Mouse (Mus musculus): Measurements from ENCODE around the gene 9930022D16Rik. TPM values are rescaled to one million over a fixed set of nuclear protein-coding genes. Genes with fewer than 3 reads are reported as not detected.
A peak's percentile ranks its signal among the peaks of the same experiment; 100 is the strongest.

The 9930022D16Rik gene
- polyA plus RNA-seq, 1 experiment = not detected

DNA sequence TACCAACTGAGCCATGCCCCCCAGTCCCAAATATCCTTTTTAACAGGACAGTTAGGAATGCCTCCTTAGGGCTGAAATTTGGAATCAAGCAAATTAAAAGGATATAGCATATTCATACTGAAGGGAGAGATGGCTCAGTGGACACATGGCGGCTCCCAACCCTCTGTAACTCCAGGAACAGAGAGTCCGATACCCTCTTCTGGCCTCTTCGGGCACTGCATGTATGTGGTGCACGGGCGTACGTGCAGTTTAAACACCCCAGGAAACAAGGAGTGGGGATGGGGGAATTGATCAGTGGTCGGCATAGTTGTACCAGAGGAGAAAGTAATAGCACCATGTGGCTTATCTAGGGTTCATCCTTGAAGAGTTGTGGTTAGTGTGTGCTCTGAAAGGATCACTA is 30.9 kb downstream of the 9930022D16Rik start:
- Histone ChIP-seq H3K27ac (ENCODE audit: control insufficient read depth, insufficient read depth, low read depth, low read length, poor library complexity) (no peak overlapping the region), H3K4me3 (replicated peaks; ENCODE audit: control insufficient read depth, low read depth, low read length) (no peak overlapping the region), H3K4me1 (ENCODE audit: control insufficient read depth, insufficient read depth, low read length) (no peaks in the 10 kb centered on the region; the same call in 1 of the 2 replicates)
- TF ChIP-seq POLR2A (IDR thresholded peaks at IDR 0.05; ENCODE audit: borderline replicate concordance, control insufficient read depth, low read depth, low read length) (no peak), CTCF (IDR thresholded peaks at IDR 0.05; ENCODE audit: control insufficient read depth, insufficient read depth, low read length) (peak; percentile 42; the same call in 1 of the 2 replicates)
- 50% methylated on average over 7 of the region's 7 CpGs for WGBS

DNA sequence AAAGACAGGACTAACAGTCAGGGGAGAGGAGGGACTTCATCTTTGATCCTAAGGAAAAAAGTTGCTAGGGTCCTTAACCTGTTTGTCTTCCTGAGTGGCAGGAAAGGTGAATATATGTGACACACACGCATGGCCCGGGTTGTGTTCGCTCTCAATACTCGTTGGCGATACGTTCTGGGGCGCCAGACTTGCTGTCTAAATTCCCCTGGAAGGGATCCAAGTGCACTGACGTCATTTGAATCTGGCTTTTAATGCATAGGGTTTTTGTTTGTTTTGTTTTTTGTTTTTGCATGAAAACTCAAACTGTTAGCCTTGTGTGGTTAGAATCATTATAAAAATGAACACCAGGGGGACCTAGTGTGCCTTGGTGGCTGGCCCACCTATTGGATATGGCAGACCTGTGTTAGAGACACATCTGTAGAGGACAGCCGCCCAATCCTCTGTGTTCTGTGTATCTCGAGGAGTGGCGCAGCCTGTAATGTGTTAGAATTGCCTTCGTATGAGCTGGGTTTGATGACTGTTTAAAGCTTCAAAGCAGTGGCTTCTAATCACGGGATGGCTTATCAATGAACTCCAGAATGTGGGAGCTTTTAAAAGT is 31.8 kb downstream of the 9930022D16Rik start:
- 47% methylated on average over 13 of the region's 13 CpGs for WGBS
- Histone ChIP-seq H3K27ac (ENCODE audit: control insufficient read depth, insufficient read depth, low read depth, low read length, poor library complexity) (no peak overlapping the region), H3K4me3 (replicated peaks; ENCODE audit: control insufficient read depth, low read depth, low read length) (no peak overlapping the region), H3K4me1 (ENCODE audit: control insufficient read depth, insufficient read depth, low read length) (no peaks in the 10 kb centered on the region; the same call in 1 of the 2 replicates)
- TF ChIP-seq POLR2A (IDR thresholded peaks at IDR 0.05; ENCODE audit: borderline replicate concordance, control insufficient read depth, low read depth, low read length) (no peak), CTCF (IDR thresholded peaks at IDR 0.05; ENCODE audit: control insufficient read depth, insufficient read depth, low read length) (peak; percentile 81)

DNA sequence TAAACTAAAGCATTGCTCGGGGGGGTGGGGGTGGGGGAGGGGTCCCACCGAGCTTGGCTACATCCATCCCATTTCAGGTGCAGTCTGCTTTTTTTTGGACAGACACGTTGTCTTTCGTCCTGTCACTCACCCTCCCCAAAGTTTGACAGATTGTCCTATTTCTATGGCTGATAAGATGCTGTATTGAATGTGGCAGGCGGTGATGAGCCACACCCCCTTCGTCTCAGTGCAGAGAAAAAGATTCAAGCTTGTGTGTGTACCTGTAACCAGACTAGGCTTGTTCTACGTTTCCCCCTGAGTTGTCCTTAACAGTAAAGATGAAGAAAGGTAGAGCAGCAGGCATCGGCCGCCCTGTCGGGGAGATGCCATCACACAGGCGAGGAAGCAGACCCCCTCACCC is 37.5 kb downstream of the 9930022D16Rik start:
- WGBS = 67% methylated on average over 11 of the region's 11 CpGs
- no peak overlapping the region for H3K4me3 ChIP-seq (replicated peaks; ENCODE audit: control insufficient read depth, low read depth, low read length)
- H3K4me1 ChIP-seq (ENCODE audit: control insufficient read depth, insufficient read depth, low read length) = no peaks in the 10 kb centered on the region
- no peak overlapping the region for H3K27ac ChIP-seq (ENCODE audit: control insufficient read depth, insufficient read depth, low read depth, low read length, poor library complexity)
- no peak for TF ChIP-seq POLR2A (IDR thresholded peaks at IDR 0.05; ENCODE audit: borderline replicate concordance, control insufficient read depth, low read depth, low read length)

DNA sequence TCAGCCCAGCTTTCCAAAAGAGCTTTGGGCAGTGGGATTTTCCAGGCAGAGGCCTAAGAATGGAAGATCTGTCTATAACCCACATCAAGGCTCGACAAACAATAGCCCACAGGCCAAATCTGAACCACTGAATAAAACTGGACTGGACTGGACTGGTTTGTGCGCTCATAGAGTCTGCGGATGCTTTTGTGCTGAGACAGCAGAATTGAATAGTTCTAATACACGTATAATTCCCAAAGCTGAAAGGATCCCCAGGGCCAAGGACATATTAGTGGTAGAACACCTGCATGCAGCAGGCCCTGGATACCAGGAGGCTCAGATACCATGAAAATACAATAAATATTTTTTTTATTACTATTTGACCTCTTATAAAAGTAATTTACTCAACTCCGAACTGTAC is 42.5 kb downstream of the 9930022D16Rik start:
- no peak overlapping the region for H3K4me3 ChIP-seq (replicated peaks; ENCODE audit: control insufficient read depth, low read depth, low read length)
- H3K27ac ChIP-seq (ENCODE audit: control insufficient read depth, insufficient read depth, low read depth, low read length, poor library complexity) = no peak overlapping the region
- H3K4me1 ChIP-seq (ENCODE audit: control insufficient read depth, insufficient read depth, low read length) = no peaks in the 10 kb centered on the region
- TF ChIP-seq CTCF (IDR thresholded peaks at IDR 0.05; ENCODE audit: control insufficient read depth, insufficient read depth, low read length) (no peak), POLR2A (IDR thresholded peaks at IDR 0.05; ENCODE audit: borderline replicate concordance, control insufficient read depth, low read depth, low read length) (no peak)
- 93% methylated on average over 5 of the region's 5 CpGs for WGBS

DNA sequence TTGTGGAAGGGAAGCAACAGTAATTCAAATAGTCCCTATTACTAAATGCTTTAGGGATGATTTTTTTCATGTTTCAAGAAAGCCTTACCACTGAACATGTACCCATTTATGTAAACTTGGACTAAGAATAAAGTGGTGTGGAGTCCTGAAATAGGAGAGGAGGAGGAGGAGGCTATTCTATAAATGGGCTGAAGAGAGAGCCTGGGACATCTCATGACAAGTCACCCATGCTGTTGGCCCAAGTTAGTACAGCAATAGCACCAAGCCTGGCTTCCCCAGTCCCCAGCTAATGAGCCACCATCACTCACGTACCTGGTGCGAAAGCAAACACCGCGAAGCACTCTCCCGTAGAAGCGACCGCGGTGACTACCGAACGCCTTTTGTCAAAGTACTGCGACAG is 44.4 kb downstream of the 9930022D16Rik start:
- 97% methylated on average over 11 of the region's 11 CpGs for WGBS
- no peak overlapping the region for H3K27ac ChIP-seq (ENCODE audit: control insufficient read depth, insufficient read depth, low read depth, low read length, poor library complexity)
- H3K4me1 ChIP-seq (ENCODE audit: control insufficient read depth, insufficient read depth, low read length) = no peaks in the 10 kb centered on the region
- no peak overlapping the region for H3K4me3 ChIP-seq (replicated peaks; ENCODE audit: control insufficient read depth, low read depth, low read length)
- TF ChIP-seq POLR2A (IDR thresholded peaks at IDR 0.05; ENCODE audit: borderline replicate concordance, control insufficient read depth, low read depth, low read length) (no peak), CTCF (IDR thresholded peaks at IDR 0.05; ENCODE audit: control insufficient read depth, insufficient read depth, low read length) (no peak)

DNA sequence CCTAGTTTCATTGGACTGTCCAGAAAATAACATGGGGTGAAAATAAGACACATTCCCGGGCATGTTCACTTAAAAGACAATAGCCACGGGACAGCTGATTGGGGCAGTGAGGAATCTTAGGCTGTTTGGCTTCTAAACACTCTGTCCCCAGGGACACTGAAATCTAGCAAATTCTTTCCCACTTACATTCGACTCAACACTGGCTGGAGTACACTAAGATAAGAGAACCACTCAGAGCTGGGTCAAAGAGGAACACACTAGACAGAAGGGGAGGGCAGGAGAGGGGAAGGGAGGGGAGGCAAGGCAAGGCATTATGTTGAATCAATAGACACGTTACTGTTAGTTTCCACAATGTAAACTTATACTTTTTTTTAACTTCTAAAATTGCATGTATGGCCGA is 46.9 kb downstream of the 9930022D16Rik start:
- Histone ChIP-seq H3K4me3 (replicated peaks; ENCODE audit: control insufficient read depth, low read depth, low read length) (no peak overlapping the region), H3K27ac (ENCODE audit: control insufficient read depth, insufficient read depth, low read depth, low read length, poor library complexity) (no peak overlapping the region), H3K4me1 (ENCODE audit: control insufficient read depth, insufficient read depth, low read length) (no peaks in the 10 kb centered on the region)
- TF ChIP-seq POLR2A (IDR thresholded peaks at IDR 0.05; ENCODE audit: borderline replicate concordance, control insufficient read depth, low read depth, low read length) (no peak), CTCF (IDR thresholded peaks at IDR 0.05; ENCODE audit: control insufficient read depth, insufficient read depth, low read length) (no peak)
- WGBS = 64% methylated on average over 5 of the region's 5 CpGs

DNA sequence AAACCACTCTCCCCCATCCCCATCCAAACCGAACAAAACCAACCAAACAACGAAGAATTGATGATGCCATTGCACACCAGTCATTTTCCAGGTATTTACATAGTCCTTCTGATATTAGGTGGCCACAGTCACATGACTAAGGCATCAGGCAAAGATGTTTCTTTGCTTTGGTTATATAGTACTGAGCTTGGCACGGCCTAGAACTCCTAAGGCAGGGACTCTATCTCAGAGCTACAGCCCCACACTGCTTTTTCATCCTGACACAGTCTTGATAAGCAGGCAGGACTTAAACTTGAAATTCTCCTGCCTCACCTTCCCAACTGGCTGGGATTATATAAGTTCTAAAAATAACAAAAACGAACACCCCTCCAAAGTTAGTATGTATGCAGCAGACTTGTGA is 51.4 kb downstream of the 9930022D16Rik start:
- no peak overlapping the region for H3K4me3 ChIP-seq (replicated peaks; ENCODE audit: control insufficient read depth, low read depth, low read length)
- TF ChIP-seq POLR2A (IDR thresholded peaks at IDR 0.05; ENCODE audit: borderline replicate concordance, control insufficient read depth, low read depth, low read length) (no peak), CTCF (IDR thresholded peaks at IDR 0.05; ENCODE audit: control insufficient read depth, insufficient read depth, low read length) (no peak)
- 72% methylated on average over 4 of the region's 4 CpGs for WGBS
- peaks cover 4% of the 10 kb centered on the region for H3K4me1 ChIP-seq (ENCODE audit: control insufficient read depth, insufficient read depth, low read length)
- H3K27ac ChIP-seq (ENCODE audit: control insufficient read depth, insufficient read depth, low read depth, low read length, poor library complexity) = no peak overlapping the region

DNA sequence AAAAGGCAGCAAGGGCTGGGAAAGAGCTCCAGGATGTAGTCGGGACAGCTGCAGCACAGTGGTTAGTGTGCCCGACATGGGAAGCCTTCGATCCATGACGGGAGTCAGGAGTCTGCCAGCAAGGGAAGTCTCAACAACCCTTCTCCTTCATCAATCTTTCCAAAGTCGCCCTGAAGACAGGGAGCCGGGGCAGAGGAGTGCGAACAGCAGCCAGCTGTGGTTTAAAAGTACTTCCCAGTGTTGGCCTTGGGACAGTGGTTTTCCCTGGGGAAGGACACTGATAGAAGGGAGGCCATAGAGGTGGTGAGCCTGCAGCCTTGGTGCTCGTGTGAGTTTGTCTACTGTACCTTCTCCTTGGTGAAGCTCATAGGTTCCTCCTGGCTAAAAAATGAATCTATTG is 53.3 kb downstream of the 9930022D16Rik start:
- Histone ChIP-seq H3K4me3 (replicated peaks; ENCODE audit: control insufficient read depth, low read depth, low read length) (no peak overlapping the region), H3K4me1 (ENCODE audit: control insufficient read depth, insufficient read depth, low read length) (peaks cover 4% of the 10 kb centered on the region), H3K27ac (ENCODE audit: control insufficient read depth, insufficient read depth, low read depth, low read length, poor library complexity) (no peak overlapping the region)
- TF ChIP-seq POLR2A (IDR thresholded peaks at IDR 0.05; ENCODE audit: borderline replicate concordance, control insufficient read depth, low read depth, low read length) (no peak), CTCF (IDR thresholded peaks at IDR 0.05; ENCODE audit: control insufficient read depth, insufficient read depth, low read length) (no peak)
- 87% methylated on average over 8 of the region's 8 CpGs for WGBS

DNA sequence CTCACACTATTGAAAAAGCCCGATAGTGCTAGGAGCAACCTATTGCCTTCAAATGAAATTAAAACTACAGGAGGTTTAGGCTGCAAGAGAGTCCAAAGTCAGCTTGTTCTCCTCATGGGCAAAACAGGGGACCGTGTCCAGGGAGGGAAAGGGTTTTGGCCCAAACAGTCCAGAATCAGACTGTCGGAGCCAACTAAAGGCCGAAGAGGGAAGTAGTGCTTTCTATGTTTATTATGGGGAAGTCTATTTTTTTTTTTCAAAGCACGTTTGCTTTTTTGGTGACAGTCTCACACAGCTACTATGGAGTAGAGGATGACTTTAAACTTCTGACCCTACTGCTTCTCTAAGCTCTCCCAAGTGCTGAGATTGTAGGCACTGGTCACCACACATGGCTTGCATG is 54.4 kb downstream of the 9930022D16Rik start:
- TF ChIP-seq CTCF (IDR thresholded peaks at IDR 0.05; ENCODE audit: control insufficient read depth, insufficient read depth, low read length) (no peak), POLR2A (IDR thresholded peaks at IDR 0.05; ENCODE audit: borderline replicate concordance, control insufficient read depth, low read depth, low read length) (no peak)
- Histone ChIP-seq H3K27ac (ENCODE audit: control insufficient read depth, insufficient read depth, low read depth, low read length, poor library complexity) (no peak overlapping the region), H3K4me1 (ENCODE audit: control insufficient read depth, insufficient read depth, low read length) (peaks cover 4% of the 10 kb centered on the region), H3K4me3 (replicated peaks; ENCODE audit: control insufficient read depth, low read depth, low read length) (no peak overlapping the region)
- 21% methylated on average over 5 of the region's 5 CpGs for WGBS

Other genes with a start within 250 kb of the 9930022D16Rik start
- 0.57 TPM in 1 of 2 replicates, not detected in the other for gene Rgs9, start 115.8 kb upstream of the 9930022D16Rik start, polyA plus RNA-seq (2011; ENCODE audit: insufficient read depth, insufficient read length, low replicate concordance, missing spikeins)
- gene Gna13, start 51.1 kb upstream of the 9930022D16Rik start, polyA plus RNA-seq (2011; ENCODE audit: insufficient read depth, insufficient read length, low replicate concordance, missing spikeins) = 9.0 and 28.9 TPM in 2 replicates
- 13.3 and 19.3 TPM in 2 replicates for gene Amz2, start 12.0 kb downstream of the 9930022D16Rik start, polyA plus RNA-seq (2011; ENCODE audit: insufficient read depth, insufficient read length, low replicate concordance, missing spikeins)
- 1.5 and 3.7 TPM in 2 replicates for gene Arsg, start 59.5 kb downstream of the 9930022D16Rik start, polyA plus RNA-seq (2011; ENCODE audit: insufficient read depth, insufficient read length, low replicate concordance, missing spikeins)
- gene Slc16a6, start 59.7 kb downstream of the 9930022D16Rik start, polyA plus RNA-seq (2011; ENCODE audit: insufficient read depth, insufficient read length, low replicate concordance, missing spikeins) = 31.3 and 50.4 TPM in 2 replicates
- gene Wipi1, start 198.1 kb downstream of the 9930022D16Rik start, polyA plus RNA-seq (2011; ENCODE audit: insufficient read depth, insufficient read length, low replicate concordance, missing spikeins) = 13.3 and 18.3 TPM in 2 replicates
- gene Prkar1a, start 235.5 kb downstream of the 9930022D16Rik start, polyA plus RNA-seq (2011; ENCODE audit: insufficient read depth, insufficient read length, low replicate concordance, missing spikeins) = 46.3 and 64.2 TPM in 2 replicates

Measured in bone marrow, adult 2 months (tissue).